Mouse (Mus musculus): ENCODE results near the gene Pold2. TPM values are rescaled to one million over a fixed set of nuclear protein-coding genes. Genes with fewer than 3 reads are reported as not detected.

Pold2 gene
- polyA plus RNA-seq, 1 experiment = 133 TPM

GRCm38 (mm10) chr11:5860639-5861038, 17.5 kb downstream of the Pold2 start:
- peaks cover 2% of the 10 kb centered on the region; the same call in 1 of the 2 replicates for H3K4me1 ChIP-seq (ENCODE audit: control insufficient read depth, insufficient read depth, insufficient read length, low read length)
- no peaks in the 10 kb centered on the region for H3K36me3 ChIP-seq (ENCODE audit: control insufficient read depth, insufficient read depth, low read length)
- peaks cover 15% of the 10 kb centered on the region; the same call in 1 of the 2 replicates for H3K27me3 ChIP-seq (ENCODE audit: control insufficient read depth, insufficient read depth, low read length)
- no peak overlapping the region for H3K27ac ChIP-seq (ENCODE audit: insufficient read depth, low read depth, low read length)
- 68% methylated on average over 6 of the region's 6 CpGs for WGBS
- TF ChIP-seq POLR2A (IDR thresholded peaks at IDR 0.05; ENCODE audit: low read depth, low read length) (no peak), CTCF (IDR thresholded peaks at IDR 0.05; ENCODE audit: extremely low read depth, insufficient read length, insufficient replicate concordance, low read depth, low read length) (no peak)
- no peak overlapping the region for H3K4me3 ChIP-seq (ENCODE audit: low read depth, low read length)

GRCm38 (mm10) chr11:5859883-5860550, 18.1 kb downstream of the Pold2 start:
- TF ChIP-seq CTCF (IDR thresholded peaks at IDR 0.05; ENCODE audit: extremely low read depth, insufficient read length, insufficient replicate concordance, low read depth, low read length) (no peak), POLR2A (IDR thresholded peaks at IDR 0.05; ENCODE audit: low read depth, low read length) (no peak)
- H3K4me1 ChIP-seq (ENCODE audit: control insufficient read depth, insufficient read depth, insufficient read length, low read length) = peaks cover 2% of the 10 kb centered on the region; the same call in 1 of the 2 replicates
- H3K27me3 ChIP-seq (ENCODE audit: control insufficient read depth, insufficient read depth, low read length) = peaks cover 15% of the 10 kb centered on the region; the same call in 1 of the 2 replicates
- 91% methylated on average over 13 of the region's 13 CpGs for WGBS
- H3K4me3 ChIP-seq (ENCODE audit: low read depth, low read length) = no peak overlapping the region
- no peaks in the 10 kb centered on the region for H3K36me3 ChIP-seq (ENCODE audit: control insufficient read depth, insufficient read depth, low read length)
- no peak overlapping the region for H3K27ac ChIP-seq (ENCODE audit: insufficient read depth, low read depth, low read length)

- TF ChIP-seq POLR2A (IDR thresholded peaks at IDR 0.05; ENCODE audit: low read depth, low read length) (no peak), CTCF (IDR thresholded peaks at IDR 0.05; ENCODE audit: extremely low read depth, insufficient read length, insufficient replicate concordance, low read depth, low read length) (peak; percentile 38; the same call in 1 of the 2 replicates)
- no peaks in the 10 kb centered on the region for H3K36me3 ChIP-seq (ENCODE audit: control insufficient read depth, insufficient read depth, low read length)
- peaks cover 15% of the 10 kb centered on the region; the same call in 1 of the 2 replicates for H3K27me3 ChIP-seq (ENCODE audit: control insufficient read depth, insufficient read depth, low read length)
- H3K4me3 ChIP-seq (ENCODE audit: low read depth, low read length) = no peak overlapping the region
- peaks cover 2% of the 10 kb centered on the region; the same call in 1 of the 2 replicates for H3K4me1 ChIP-seq (ENCODE audit: control insufficient read depth, insufficient read depth, insufficient read length, low read length)
- H3K27ac ChIP-seq (ENCODE audit: insufficient read depth, low read depth, low read length) = no peak overlapping the region
- WGBS = 81% methylated on average over 1 of the region's 1 CpGs
These were observed 19.4 kb downstream of the Pold2 start for GRCm38 (mm10) chr11:5858723-5859122.

- TF ChIP-seq POLR2A (IDR thresholded peaks at IDR 0.05; ENCODE audit: low read depth, low read length) (no peak), CTCF (IDR thresholded peaks at IDR 0.05; ENCODE audit: extremely low read depth, insufficient read length, insufficient replicate concordance, low read depth, low read length) (no peak)
These were observed 21.5 kb downstream of the Pold2 start for GRCm38 (mm10) chr11:5856479-5857130.

GRCm38 (mm10) chr11:5855902-5856301, 22.2 kb downstream of the Pold2 start:
- 66% methylated on average over 7 of the region's 7 CpGs for WGBS
- no peaks in the 10 kb centered on the region for H3K27me3 ChIP-seq (ENCODE audit: control insufficient read depth, insufficient read depth, low read length)
- H3K4me1 ChIP-seq (ENCODE audit: control insufficient read depth, insufficient read depth, insufficient read length, low read length) = no peaks in the 10 kb centered on the region
- no peak overlapping the region; the same call in 1 of the 2 replicates for H3K27ac ChIP-seq (ENCODE audit: insufficient read depth, low read depth, low read length)
- TF ChIP-seq POLR2A (IDR thresholded peaks at IDR 0.05; ENCODE audit: low read depth, low read length) = no peak
- no peak for TF ChIP-seq CTCF (IDR thresholded peaks at IDR 0.05; ENCODE audit: extremely low read depth, insufficient read length, insufficient replicate concordance, low read depth, low read length)
- no peaks in the 10 kb centered on the region for H3K36me3 ChIP-seq (ENCODE audit: control insufficient read depth, insufficient read depth, low read length)
- no peak overlapping the region for H3K4me3 ChIP-seq (ENCODE audit: low read depth, low read length)

More at GRCm38 (mm10) chr11:5856479-5857130, 21.5 kb downstream of the Pold2 start:
- peaks cover 2% of the 10 kb centered on the region; the same call in 1 of the 2 replicates for H3K27me3 ChIP-seq (ENCODE audit: control insufficient read depth, insufficient read depth, low read length)
- H3K27ac ChIP-seq (ENCODE audit: insufficient read depth, low read depth, low read length) = no peak overlapping the region
- no peak overlapping the region for H3K4me3 ChIP-seq (ENCODE audit: low read depth, low read length)
- H3K4me1 ChIP-seq (ENCODE audit: control insufficient read depth, insufficient read depth, insufficient read length, low read length) = no peaks in the 10 kb centered on the region
- no peaks in the 10 kb centered on the region for H3K36me3 ChIP-seq (ENCODE audit: control insufficient read depth, insufficient read depth, low read length)
- WGBS = 84% methylated on average over 8 of the region's 8 CpGs

- H3K4me1 ChIP-seq (ENCODE audit: control insufficient read depth, insufficient read depth, insufficient read length, low read length) = no peaks in the 10 kb centered on the region
- TF ChIP-seq POLR2A (IDR thresholded peaks at IDR 0.05; ENCODE audit: low read depth, low read length) (no peak), CTCF (IDR thresholded peaks at IDR 0.05; ENCODE audit: extremely low read depth, insufficient read length, insufficient replicate concordance, low read depth, low read length) (no peak)
- H3K27ac ChIP-seq (ENCODE audit: insufficient read depth, low read depth, low read length) = no peak overlapping the region
- no peaks in the 10 kb centered on the region for H3K27me3 ChIP-seq (ENCODE audit: control insufficient read depth, insufficient read depth, low read length)
- H3K4me3 ChIP-seq (ENCODE audit: low read depth, low read length) = no peak overlapping the region
- H3K36me3 ChIP-seq (ENCODE audit: control insufficient read depth, insufficient read depth, low read length) = no peaks in the 10 kb centered on the region
These were observed 22.6 kb downstream of the Pold2 start for GRCm38 (mm10) chr11:5855481-5855880.

GRCm38 (mm10) chr11:5852314-5852713, 25.8 kb downstream of the Pold2 start:
- Histone ChIP-seq H3K27me3 (ENCODE audit: control insufficient read depth, insufficient read depth, low read length) (no peaks in the 10 kb centered on the region), H3K36me3 (ENCODE audit: control insufficient read depth, insufficient read depth, low read length) (no peaks in the 10 kb centered on the region), H3K4me1 (ENCODE audit: control insufficient read depth, insufficient read depth, insufficient read length, low read length) (no peaks in the 10 kb centered on the region), H3K27ac (ENCODE audit: insufficient read depth, low read depth, low read length) (no peak overlapping the region), H3K4me3 (ENCODE audit: low read depth, low read length) (no peak overlapping the region)
- TF ChIP-seq POLR2A (IDR thresholded peaks at IDR 0.05; ENCODE audit: low read depth, low read length) (no peak), CTCF (IDR thresholded peaks at IDR 0.05; ENCODE audit: extremely low read depth, insufficient read length, insufficient replicate concordance, low read depth, low read length) (no peak)
- 65% methylated on average over 1 of the region's 1 CpGs for WGBS

Measured in small intestine, adult 2 months (tissue).